Mouse (Mus musculus): ENCODE results near the gene Gabrd.
A peak's percentile ranks its signal among the peaks of the same experiment; 100 is the strongest.

Gabrd gene

DNA sequence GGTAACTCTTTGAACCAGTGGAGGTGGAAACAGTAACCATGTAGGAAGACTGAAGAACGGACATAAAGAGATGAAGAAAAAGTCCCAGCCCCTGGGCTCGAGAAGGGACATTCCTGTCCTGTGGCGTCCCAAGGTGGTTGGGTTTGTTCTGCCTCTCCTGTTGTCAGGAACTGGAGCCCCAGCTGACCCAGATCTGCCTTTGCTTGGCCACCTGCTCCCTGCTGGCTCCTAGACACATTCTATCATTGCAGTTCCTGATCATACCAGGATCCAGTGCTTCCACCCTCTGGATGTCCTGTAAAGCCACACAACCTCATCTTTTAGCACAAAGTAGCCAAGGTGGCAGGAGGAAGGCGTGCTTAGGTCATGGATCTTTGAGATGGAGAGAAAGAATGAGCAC lies 14.6 kb downstream of the Gabrd start:
- no peak for DNase-seq (ENCODE audit: low read depth in 2 of 2, low spot score in 2 of 2)

DNA sequence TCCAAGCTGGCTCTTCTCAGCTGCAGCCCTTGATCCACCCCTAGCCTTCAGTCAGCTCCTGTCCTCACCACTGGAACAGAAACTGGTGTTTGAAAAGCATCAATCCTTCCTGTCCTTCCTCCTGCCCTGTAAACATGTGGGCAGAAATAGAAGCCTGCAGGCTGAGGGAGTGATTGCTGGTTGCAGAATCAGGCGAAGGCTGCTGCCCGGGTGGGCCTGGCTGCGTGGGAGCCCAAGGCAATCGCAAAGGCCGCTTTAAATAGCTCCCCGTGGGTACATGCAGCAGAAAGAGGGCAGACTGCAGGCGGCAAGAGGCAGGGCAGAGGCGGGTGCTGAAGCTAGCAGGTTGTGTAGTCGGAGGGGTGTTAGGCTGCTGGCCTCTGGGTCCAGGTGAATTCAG lies 15.2 kb downstream of the Gabrd start:
- no peak for DNase-seq (ENCODE audit: low read depth in 2 of 2, low spot score in 2 of 2)

DNA sequence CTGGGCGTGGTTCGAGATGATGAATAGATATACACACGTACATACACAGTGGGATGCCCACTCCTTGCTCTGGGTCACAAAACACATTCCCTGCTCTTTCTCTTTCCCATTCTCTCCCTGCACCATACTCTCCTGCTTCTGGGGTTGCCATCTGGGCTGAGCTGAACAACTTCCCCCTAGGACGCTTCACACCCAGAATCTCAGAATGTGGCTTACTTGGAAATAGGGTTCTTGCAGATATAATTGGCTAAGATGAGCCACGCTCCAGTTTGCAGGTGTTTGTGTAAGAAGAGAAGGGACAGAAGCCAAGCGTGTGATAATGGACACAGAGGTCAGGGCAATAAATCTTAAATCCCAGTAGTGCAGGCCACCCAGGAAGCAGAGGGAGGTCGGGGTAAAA lies 15.9 kb downstream of the Gabrd start:
- no peak for DNase-seq (ENCODE audit: low read depth in 2 of 2, low spot score in 2 of 2)

DNA sequence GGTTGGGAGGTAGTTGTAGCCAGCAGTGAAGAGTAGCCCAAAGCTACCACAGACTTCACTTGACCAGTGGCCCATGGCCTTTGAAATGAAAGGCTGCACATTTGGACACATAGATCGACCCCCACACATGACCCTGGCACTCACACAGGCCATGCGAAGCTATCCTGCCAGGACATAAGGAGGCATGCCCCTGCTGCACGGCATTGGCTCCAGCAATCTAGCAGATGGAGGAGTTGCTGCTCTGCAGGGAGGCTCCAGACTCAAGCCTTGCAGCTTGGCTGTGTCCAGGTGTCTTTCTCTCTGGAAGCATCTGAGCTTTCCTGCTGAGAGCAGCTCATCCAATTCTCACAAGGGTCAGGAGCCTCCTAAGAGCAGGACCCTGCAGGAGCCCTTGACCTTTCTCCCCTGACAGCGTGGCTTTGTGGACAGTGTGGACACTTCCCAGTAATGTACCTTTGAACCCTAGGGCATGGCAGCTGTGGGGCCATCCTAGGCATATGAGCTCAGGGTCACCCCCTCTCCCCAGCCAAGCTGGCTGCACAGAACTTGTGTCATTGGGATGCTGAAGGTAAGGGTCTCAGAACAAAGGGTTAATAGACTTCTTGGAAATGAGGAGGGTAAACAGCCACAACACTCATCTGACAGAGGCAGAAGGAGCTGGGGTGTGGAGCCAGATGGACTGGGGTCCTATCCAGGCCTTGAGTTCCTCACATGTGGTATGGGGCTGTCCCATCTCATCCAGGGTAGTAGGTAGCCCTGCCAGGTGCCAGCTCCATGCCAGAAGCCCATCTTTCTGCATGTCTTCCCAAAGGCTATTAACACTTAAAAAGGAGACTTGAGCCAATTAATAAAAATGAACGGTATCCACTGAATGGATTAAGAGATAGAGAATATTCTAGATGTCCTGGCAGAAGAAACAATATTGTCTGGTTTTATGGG lies 25.8 kb downstream of the Gabrd start:
- no peak for DNase-seq (ENCODE audit: low read depth in 2 of 2, low spot score in 2 of 2)

DNA sequence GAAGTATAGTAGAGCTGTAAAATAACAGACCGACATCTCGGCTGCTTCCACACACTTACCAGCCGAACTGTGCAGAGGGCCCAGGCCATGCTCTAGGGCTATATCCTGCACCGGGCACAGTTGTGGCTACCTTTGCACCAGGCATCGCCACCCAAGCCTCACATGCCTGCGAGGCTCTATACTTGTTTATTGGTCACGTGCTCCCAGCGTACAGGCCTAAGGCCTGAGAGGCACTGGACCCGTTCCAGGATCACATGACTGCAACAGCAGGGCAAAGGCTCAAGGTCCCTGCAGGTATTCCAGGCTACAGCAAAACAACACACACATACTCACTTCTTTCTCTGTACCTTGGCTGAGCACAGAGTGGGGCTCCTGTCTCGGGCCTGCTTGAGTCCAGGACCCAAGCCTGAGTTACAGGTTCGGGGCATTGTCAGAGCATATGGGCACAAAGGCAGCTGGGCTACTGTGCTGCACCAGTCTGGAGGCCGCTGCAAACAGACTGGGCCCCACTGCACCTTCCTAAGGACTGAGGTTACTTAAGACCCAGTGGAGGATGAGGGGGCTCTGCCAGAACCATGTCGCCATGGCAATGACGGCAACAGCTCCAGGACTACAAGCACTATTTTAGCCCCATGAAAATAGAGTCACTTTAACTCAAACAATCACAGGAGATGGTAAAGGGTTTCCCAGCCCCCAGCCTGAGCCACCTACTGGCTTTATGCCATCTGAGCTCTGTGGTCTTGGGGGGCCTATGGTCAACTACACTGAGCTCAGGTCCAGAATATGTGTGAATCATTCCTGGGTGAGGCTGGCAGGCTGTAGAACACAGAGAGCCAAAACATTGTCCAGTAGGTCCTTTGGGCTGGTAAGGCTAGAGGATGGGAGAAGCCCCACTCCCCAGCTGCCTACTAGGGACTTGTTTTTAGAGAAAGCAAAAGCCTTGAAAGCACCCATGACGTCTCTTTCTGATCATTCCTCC lies 26.9 kb downstream of the Gabrd start:
- DNase-seq (ENCODE audit: low read depth in 2 of 2, low spot score in 2 of 2), result no peak

DNA sequence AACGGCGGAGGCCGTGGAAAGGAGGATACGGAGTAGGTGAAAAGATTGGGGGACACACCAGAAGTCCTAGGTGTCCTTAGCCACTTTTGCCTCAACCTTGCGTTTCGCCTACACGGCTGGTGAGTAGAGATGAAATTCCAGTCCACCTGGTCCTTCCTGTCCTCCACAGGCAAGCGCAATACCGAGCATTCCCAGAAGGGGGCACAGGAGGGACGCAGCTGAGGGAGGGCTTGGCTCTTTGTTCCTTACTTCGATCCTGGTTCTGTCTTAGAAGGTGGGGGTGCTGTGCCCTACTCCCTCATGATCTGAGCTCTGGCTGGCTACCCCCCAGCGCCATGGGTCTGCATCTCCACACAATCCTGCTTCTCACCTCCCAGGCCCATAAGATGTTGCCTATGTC lies 29.2 kb downstream of the Gabrd start:
- peak; percentile 55 to 74 for DNase-seq (ENCODE audit: low read depth in 2 of 2, low spot score in 2 of 2)

DNA sequence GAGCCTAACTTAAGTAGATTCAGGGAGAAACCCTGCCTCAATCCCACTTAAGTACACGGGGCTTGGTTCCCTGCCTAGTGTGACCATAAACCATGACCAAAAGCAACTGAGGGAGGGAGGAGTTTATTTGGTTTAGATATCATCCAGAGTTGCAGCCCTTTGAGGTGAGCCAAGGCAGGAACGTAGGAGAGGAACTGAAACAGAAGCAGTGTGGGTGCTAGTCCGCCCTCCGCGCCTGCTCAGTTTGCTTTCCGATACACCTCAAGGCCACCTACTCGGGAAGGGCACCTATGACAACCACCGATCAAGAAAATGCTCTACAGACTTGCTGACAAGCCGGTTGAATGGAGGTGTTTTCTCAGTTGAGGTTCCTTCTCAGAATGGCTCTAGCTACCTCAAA lies 30.2 kb downstream of the Gabrd start:
- no peak for DNase-seq (ENCODE audit: low read depth in 2 of 2, low spot score in 2 of 2)

DNA sequence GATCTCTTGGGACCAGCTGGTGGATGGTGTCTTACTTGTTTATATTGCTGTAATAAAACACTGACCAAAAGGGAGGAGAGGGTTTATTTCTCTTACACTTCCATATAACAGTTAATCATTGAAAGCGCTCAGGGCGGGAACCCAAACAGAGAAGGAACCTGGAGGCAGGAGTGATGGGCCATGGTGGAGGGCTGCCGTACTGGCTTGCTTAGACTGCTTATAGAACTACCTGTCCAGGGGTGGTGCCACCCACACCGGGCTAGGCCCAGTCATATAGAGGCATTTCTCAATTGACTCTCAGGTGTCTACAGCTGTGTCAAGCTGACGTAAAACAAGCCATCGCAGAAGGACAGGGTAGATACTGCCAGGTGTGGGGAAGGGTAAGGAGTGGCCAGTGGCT lies 31.1 kb downstream of the Gabrd start:
- no peak for DNase-seq (ENCODE audit: low read depth in 2 of 2, low spot score in 2 of 2)

DNA sequence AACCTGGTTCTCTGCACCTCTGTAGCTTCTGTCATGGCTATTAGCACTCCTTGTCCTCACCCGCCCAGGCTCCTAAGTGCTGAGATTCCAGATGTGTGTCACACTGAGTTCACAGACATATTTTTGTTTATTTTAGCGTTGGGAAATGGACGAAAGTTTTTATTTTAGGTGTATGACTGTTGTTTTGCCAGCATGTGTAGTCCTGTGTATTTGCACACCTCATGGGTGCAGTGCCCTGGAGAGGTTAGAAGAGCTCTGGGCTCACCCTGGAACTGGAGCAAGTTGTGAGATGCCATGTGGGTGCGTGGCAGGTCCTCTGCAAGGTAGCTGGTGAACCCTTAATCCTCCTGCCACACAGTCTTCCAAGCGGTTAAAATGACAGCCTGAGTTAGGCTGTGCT lies 35.5 kb downstream of the Gabrd start:
- DNase-seq (ENCODE audit: low read depth in 2 of 2, low spot score in 2 of 2), result no peak

DNA sequence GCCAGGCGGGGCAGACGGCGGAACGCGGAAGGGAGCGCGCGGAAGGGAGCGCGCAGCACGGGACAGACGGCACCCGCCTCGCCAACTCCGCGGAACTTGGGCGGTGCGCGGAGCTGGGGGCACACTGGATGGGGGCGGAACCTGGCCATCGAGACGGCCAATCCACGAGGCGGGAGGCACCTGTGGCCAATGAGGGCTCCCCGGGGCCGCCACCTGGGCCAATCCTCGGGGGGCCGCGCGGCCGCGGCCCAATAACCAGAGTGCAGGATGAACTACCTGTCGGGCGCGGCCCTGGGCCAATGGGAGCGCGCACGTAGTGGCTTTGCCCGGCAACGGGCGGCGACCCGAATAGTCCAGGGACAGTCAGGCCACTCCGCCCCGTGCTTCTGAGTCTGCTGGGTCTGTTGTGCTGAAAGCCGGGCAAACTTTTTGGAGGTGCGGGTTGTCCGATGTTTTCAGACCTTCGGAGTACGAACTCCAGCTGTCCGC lies 36.6 kb downstream of the Gabrd start, which contains the start of gene Prkcz:
Gene Prkcz, minus strand, starts transcription at position 59 of the 489 bp plus-strand sequence.
- peak; percentile 86 to 89 for DNase-seq (ENCODE audit: low read depth in 2 of 2, low spot score in 2 of 2)

DNA sequence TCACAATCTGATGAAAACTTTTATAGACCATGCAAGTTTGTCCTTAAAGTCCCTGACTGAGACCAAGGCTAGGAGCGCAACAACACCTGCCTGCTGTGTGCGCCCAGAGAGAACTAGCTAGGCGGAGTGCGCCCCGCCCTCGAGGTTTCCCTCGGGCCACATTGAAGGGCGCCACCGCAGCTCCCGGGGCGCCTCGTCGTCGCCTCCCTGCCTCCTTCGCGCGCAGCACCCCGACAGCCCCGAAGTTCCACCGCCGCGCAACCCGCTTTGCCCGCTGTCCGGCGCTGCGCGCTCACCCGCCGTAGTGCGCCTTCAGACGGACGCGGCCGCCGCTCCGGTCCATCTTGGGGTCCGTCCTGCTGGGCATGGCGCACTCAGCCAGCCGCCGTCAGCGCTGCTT lies 37.1 kb downstream of the Gabrd start:
- no peak for DNase-seq (ENCODE audit: low read depth in 2 of 2, low spot score in 2 of 2)

DNA sequence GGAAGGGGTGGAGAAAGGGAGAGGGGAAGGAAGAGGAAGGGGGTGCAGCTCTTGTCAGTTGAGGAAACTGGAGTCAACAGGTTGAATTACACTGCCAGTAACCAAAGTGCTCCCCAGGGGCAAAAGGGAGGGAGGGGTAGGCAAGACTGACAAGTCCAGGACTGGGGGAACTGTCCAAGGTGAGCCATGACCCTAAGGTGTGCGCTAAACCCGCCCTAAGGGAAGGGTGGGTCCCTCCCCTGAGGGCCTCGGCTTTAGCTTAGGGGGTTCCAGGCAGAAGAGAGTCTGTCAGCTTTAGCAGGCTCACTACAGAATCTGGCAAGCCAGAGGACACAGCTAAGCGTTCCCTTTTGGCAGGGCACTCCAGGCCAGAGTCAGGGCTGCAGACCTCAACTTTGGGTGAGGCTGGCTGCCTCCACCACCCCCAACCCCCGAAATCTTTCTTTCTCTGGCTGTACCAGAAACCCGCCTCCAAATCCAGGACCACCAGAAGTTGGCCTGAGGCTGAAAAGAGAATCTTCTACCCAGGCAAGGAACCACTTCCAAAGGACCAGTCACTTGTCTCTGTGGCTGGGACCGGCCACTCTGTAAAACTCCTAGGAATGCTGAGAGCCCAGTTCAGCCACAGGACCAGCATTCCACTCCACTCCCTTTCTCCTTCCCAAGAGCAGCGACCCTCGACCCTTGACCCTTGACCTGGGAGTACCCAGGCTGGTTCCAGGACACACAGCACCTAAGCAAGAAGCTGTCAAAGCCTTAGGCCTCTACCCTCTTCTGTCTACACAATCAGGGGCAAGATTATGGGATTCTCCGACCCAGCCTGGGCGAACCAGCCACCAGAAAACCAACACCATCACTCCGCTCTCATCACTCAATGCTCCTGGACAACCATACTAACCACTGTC lies 38.1 kb downstream of the Gabrd start:
- DNase-seq (ENCODE audit: low read depth in 2 of 2, low spot score in 2 of 2), result no peak

DNA sequence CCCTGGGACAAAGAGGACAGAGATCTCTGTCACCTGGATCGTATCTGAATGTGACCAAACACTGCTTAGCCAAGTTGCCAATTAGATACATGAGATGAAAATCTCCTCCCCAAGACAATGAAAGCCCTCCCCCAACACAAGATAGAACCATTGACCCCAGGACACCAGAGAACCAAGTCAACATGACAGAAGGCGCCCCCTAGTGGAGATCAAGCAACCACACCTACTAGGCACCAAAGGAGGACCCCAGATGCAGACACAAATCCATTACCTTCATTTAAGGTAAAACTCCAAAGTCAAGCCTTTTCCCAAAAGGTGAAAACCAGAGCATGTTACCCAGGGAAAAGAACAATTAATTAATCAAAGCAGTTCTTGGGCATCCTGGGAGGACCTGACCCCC lies 40.3 kb downstream of the Gabrd start:
- peak in 1 of 2 experiments; percentile 32 for DNase-seq (ENCODE audit: low read depth in 2 of 2, low spot score in 2 of 2)

DNA sequence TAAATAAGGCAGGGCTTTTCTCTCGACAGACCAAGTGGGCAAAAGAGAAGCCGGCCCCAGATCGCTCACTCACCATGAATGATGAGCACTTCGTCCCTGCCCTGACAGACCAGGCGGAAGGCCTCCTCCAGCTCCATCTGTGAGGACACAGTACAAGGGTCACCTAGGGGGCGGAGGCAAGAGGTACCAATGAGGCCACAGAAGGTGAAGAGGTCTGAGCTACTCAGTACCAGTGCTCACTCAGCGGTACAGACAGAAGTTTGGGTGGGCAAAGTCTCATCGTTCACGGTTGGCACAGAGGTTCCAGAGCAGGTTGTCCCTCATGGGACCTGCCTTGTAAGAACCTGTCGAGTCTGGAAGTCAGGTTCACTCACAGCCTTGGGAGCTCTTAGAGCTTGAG lies 41.6 kb downstream of the Gabrd start:
- no peak for DNase-seq (ENCODE audit: low read depth in 2 of 2, low spot score in 2 of 2)

DNA sequence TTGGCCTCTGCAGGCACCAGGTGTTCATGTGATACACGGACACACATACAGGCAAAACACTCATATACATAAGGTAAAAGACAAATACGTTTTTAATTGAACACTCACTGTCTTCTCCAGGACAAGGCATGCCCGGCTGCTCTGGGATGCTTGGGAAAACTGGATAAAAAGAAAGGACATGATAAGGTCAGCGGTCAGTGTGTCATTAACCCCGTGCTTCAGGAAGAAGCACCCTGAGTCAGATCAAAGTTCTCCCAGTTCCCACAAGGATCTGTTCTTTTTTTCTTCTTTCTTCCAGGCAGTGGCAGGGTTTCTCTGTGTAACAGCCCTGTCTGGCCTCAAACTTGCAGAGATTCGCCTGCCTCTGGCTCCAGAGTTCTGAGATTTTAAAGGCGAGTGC lies 43.4 kb downstream of the Gabrd start:
- no peak for DNase-seq (ENCODE audit: low read depth in 2 of 2, low spot score in 2 of 2)

DNA sequence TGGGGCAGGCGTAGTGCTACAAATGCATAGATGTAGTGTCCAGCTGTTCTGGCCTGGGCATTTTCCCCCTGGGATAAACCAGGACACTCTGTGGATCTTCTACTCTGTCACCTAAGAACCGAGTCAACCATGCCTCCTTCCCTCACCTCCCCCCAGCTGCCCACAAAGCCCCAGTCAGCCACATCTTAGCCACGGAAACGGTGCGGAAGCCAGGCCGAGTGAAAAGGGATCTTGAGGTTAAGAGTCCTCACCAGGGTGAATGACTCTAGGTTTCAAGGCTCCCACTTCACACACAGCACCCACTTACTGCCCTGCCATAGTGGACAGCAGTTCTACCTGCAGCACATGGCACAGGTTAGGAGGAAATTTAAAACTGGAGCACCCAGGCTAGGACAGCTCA lies 43.9 kb downstream of the Gabrd start:
- peak in 1 of 2 experiments; percentile 20 for DNase-seq (ENCODE audit: low read depth in 2 of 2, low spot score in 2 of 2)

DNA sequence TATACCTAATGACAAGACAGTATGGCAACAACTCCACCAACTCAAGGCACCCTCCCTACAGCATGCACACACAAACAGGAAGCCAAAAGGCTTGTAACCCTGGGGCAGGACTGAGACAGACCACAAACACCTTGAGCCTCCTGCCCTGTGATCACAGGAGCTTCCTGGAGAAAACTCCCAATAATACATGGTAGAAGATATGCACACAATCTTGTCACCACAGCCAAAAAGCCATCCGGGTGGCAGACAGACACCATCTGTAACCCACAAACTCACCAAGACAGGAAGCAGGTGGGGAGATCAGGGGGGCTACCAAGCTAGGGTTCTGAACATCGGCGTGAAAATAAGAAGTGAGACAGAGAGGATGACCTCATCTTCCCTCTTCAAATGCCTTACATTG lies 45.3 kb downstream of the Gabrd start:
- peak; percentile 37 to 53 for DNase-seq (ENCODE audit: low read depth in 2 of 2, low spot score in 2 of 2)

DNA sequence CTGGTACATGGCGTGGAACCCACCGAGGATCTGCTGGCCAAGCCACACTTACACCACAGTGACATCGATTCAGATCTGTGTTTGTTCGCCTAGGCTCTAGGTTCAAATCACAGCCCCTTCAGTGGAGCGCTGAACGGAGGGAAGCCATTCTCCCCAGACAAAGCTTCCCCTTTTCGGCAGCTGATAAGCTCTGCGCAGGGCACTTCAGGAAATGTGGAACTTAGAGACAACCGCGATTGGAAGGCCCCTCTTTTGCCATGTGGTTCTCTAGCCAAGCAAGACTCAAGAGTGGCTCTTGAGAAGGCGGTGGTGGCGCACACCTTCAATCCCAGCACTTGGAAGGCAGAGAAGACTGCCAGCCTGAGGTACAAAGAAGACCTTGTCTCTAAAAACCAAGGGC lies 51.6 kb downstream of the Gabrd start:
- no peak for DNase-seq (ENCODE audit: low read depth in 2 of 2, low spot score in 2 of 2)

DNA sequence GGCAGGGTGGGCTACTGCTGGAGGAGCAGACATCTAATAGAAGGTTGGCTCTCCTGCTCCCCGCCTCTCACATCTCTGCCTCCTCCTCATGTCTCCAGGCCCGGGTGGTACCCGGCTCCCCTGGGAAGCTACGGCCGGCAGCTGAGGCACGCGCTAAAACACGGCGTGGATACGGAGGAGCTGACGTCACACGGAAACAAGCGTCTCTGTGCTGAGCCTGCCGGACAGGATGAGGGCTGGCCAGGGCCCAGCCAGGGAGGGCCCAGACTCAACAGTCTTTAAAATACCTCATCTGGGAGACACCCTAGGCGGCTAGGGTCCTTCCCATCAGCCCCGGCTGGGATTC lies 52.3 kb downstream of the Gabrd start:
- DNase-seq (ENCODE audit: low read depth in 2 of 2, low spot score in 2 of 2), result peak in 1 of 2 experiments; percentile 9

DNA sequence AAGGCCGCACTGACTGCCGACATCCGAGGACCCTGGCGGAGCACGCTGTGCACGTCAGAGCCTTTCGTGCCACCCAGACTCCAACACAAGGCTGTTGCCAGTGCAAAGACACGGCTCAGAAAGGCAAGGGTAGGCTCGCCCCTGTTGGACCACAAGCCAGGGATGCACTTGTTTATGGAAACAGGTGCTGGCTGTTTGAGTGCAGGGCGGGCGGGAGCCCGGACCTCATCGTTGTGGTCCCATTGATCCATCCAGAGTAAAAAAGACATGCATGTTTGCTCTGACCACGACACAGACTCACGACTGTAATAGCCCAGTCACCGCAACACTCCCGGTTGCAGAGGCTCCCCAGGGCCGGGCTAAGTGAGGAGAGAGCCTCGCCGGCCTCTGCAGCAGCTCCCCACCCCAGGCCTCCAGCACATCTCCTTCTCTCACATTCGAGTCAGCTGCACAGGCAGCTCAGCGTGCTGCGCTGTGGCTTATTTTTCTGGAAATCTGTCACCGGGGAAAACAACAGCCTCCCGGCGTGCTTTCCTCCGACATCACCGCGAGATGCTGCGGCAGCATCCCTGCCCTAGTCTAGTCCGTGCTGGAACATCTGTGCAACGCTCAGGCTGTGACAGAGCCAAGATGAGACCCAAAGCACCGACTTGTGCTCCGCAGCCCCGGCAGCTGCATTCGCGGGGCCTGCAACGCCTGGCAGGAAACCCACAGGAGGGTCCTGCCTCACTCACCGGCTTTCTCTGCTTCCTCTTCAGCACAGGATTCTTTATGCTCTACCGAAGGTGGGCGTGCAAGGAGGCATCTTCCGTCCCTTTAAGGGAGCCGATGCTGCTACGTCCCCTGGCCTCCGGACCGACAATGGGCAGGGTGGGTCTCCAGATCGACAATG lies 53.0 kb downstream of the Gabrd start:
- DNase-seq (ENCODE audit: low read depth in 2 of 2, low spot score in 2 of 2), result peak in 1 of 2 experiments; percentile 30
